Comparison of ENCODE assay signal across 25 mouse cellular contexts in genomic region chr5:76947758-76948157, GRCm38 (mm10). TPM values are rescaled to one million over a fixed set of nuclear protein-coding genes. Genes with fewer than 3 reads are reported as not detected.
DNase-seq lines count a peak whose midpoint lies in the region; ATAC-seq and TF ChIP-seq lines count a peak whose summit lies in the region.
"Had no signal": no experiment of that assay in that cellular context is flagged by ENCODE, and none has a peak within 500 bp of the region (broad histone marks: within the 10 kb centered on the region; RNA-seq: fewer than 3 reads in every experiment).

No protein-coding gene starts in this region.

- H3K4me1 ChIP-seq in heart, embryonic 12.5 days (replicated peaks) = peaks cover 51% of the 10 kb centered on the region
- peaks cover 10% of the 10 kb centered on the region for H3K4me1 ChIP-seq in heart, adult 2 months (ENCODE audit: control insufficient read depth, insufficient read depth, low read length)
- H3K4me1 ChIP-seq in liver, embryonic 12.5 days = peaks cover 53% of the 10 kb centered on the region
- peaks cover 46% of the 10 kb centered on the region for H3K4me1 ChIP-seq in liver, postnatal 0 days (ENCODE audit: insufficient read depth)
- peaks cover 32 to 43% of the 10 kb centered on the region in 2 experiments for H3K4me1 ChIP-seq in MEL (ENCODE audit: control insufficient read depth in 1 of 2, insufficient read depth in 2 of 2, low read length in 2 of 2)
- H3K4me1 ChIP-seq in liver, embryonic 14.5 days (replicated peaks; ENCODE audit: control insufficient read depth in 2 of 2, insufficient read depth in 2 of 2, low read length in 1 of 2) = peaks cover 8 to 16% of the 10 kb centered on the region in 2 experiments

- peaks cover 1% of the 10 kb centered on the region; the same call in 1 of the 2 replicates for H3K79me2 ChIP-seq in heart, adult 2 months (replicated peaks; ENCODE audit: control insufficient read depth, insufficient read depth, low read length)
- H3K79me2 ChIP-seq in MEL (ENCODE audit: control insufficient read depth, insufficient read depth, low read length, poor library complexity) = peaks cover 87% of the 10 kb centered on the region

- no peaks in the 10 kb centered on the region for H3K9me3 ChIP-seq in heart, embryonic 12.5 days (replicated peaks)
- no peaks in the 10 kb centered on the region for H3K9me3 ChIP-seq in liver, embryonic 12.5 days (replicated peaks)
- H3K9me3 ChIP-seq in liver, postnatal 0 days (ENCODE audit: low read length) = no peaks in the 10 kb centered on the region
- H3K9me3 ChIP-seq in MEL (replicated peaks; ENCODE audit: insufficient read depth, low read length) = no peaks in the 10 kb centered on the region
- no peaks in the 10 kb centered on the region for H3K9me3 ChIP-seq in liver, embryonic 14.5 days (ENCODE audit: control insufficient read depth, low read length)
- H3K9me3 ChIP-seq: embryonic facial prominence, embryonic 15.5 days; forebrain, embryonic 10.5 days; intestine, embryonic 15.5 days; limb, embryonic 10.5 days had no signal

- no peaks in the 10 kb centered on the region for H3K27me3 ChIP-seq in heart, embryonic 12.5 days (replicated peaks)
- no peaks in the 10 kb centered on the region for H3K27me3 ChIP-seq in heart, adult 2 months (ENCODE audit: control insufficient read depth, insufficient read depth, low read length)
- H3K27me3 ChIP-seq in liver, embryonic 12.5 days (replicated peaks) = no peaks in the 10 kb centered on the region
- H3K27me3 ChIP-seq in liver, postnatal 0 days (ENCODE audit: insufficient read depth, low read length) = no peaks in the 10 kb centered on the region
- no peaks in the 10 kb centered on the region for H3K27me3 ChIP-seq in MEL (ENCODE audit: control insufficient read depth in 1 of 2, insufficient read depth in 2 of 2, low read length in 2 of 2)
- H3K27me3 ChIP-seq in liver, embryonic 14.5 days (ENCODE audit: control insufficient read depth, insufficient read depth, low read length) = no peaks in the 10 kb centered on the region
- H3K27me3 ChIP-seq: embryonic facial prominence, embryonic 15.5 days; hindbrain, embryonic 13.5 days; intestine, embryonic 15.5 days had no signal

- peak overlapping the region; percentile 41 for H3K4me2 ChIP-seq in heart, embryonic 12.5 days
- H3K4me2 ChIP-seq in liver, embryonic 12.5 days = peak overlapping the region; percentile 27; the same call in 1 of the 2 replicates
- no peak overlapping the region for H3K4me2 ChIP-seq in liver, postnatal 0 days (ENCODE audit: low read depth, low read length)
- peak overlapping the region; percentile 15; the same call in 1 of the 2 replicates for H3K4me2 ChIP-seq in liver, embryonic 14.5 days (ENCODE audit: low read depth)
- H3K4me2 ChIP-seq: embryonic facial prominence, embryonic 15.5 days; hindbrain, embryonic 13.5 days; intestine, embryonic 15.5 days had no signal

- TF ChIP-seq EP300 in heart, adult 2 months (IDR thresholded peaks at IDR 0.05; ENCODE audit: insufficient read depth, low read depth, low read length) = no peak
- no peak for TF ChIP-seq EP300 in liver, postnatal 0 days (IDR thresholded peaks at IDR 0.05; ENCODE audit: low read depth)
- no peak for TF ChIP-seq EP300 in MEL (IDR thresholded peaks at IDR 0.05; ENCODE audit: low read depth in 1 of 2, low read length in 2 of 2)
- TF ChIP-seq EP300 in liver, embryonic 14.5 days (IDR thresholded peaks at IDR 0.05; ENCODE audit: low read depth) = no peak

- H3K4me3 ChIP-seq in heart, embryonic 12.5 days = no peak overlapping the region
- no peak overlapping the region for H3K4me3 ChIP-seq in heart, adult 2 months
- no peak overlapping the region for H3K4me3 ChIP-seq in liver, embryonic 12.5 days
- no peak overlapping the region for H3K4me3 ChIP-seq in liver, postnatal 0 days (ENCODE audit: low read depth, low read length)
- no peak overlapping the region for H3K4me3 ChIP-seq in MEL (ENCODE audit: control insufficient read depth in 1 of 2, insufficient read depth in 1 of 2, low read depth in 2 of 2, low read length in 2 of 2)
- no peak overlapping the region for H3K4me3 ChIP-seq in liver, embryonic 14.5 days (ENCODE audit: insufficient read depth in 1 of 2, low read depth in 2 of 2, low read length in 2 of 2)
- H3K4me3 ChIP-seq: embryonic facial prominence, embryonic 15.5 days; hindbrain, embryonic 13.5 days; intestine, embryonic 15.5 days; left cerebral cortex, adult 2 months; limb, embryonic 10.5 days had no signal

- DNase-seq in heart, adult 2 months = no peak
- DNase-seq in liver, postnatal 0 days = no peak
- DNase-seq in MEL (ENCODE audit: low read depth, low spot score) = no peak
- no peak for DNase-seq in liver, embryonic 14.5 days (ENCODE audit: low read depth in 3 of 3, low spot score in 3 of 3)
- DNase-seq in gastrocnemius, postnatal 4 days (ENCODE audit: low spot score in 2 of 2) = no peak
- DNase-seq: adrenal gland, postnatal 10 days; B cell, adult 2 months; cerebellum, adult 11 months; cerebellum, postnatal 14 days; embryo, embryonic 11 days; retina, postnatal 1 day; right cerebral cortex, postnatal 4 days had no signal

- peaks cover 6% of the 10 kb centered on the region; the same call in 1 of the 2 replicates for H3K36me3 ChIP-seq in heart, embryonic 12.5 days
- peaks cover 18% of the 10 kb centered on the region for H3K36me3 ChIP-seq in heart, adult 2 months (ENCODE audit: control insufficient read depth, insufficient read depth, low read length)
- peaks cover 40% of the 10 kb centered on the region for H3K36me3 ChIP-seq in liver, embryonic 12.5 days
- peaks cover 5% of the 10 kb centered on the region; the same call in 1 of the 2 replicates for H3K36me3 ChIP-seq in liver, postnatal 0 days (replicated peaks; ENCODE audit: insufficient read depth, low read length)
- peaks cover 27 to 65% of the 10 kb centered on the region in 2 experiments for H3K36me3 ChIP-seq in MEL (ENCODE audit: control insufficient read depth in 1 of 2, insufficient read depth in 2 of 2, low read length in 2 of 2)
- H3K36me3 ChIP-seq in liver, embryonic 14.5 days (replicated peaks; ENCODE audit: control insufficient read depth, insufficient read depth, low read depth) = peaks cover 16% of the 10 kb centered on the region
- H3K36me3 ChIP-seq: embryonic facial prominence, embryonic 15.5 days; hindbrain, embryonic 13.5 days; intestine, embryonic 15.5 days had no signal

- H3K27ac ChIP-seq in heart, embryonic 12.5 days (ENCODE audit: poor library complexity, severe bottlenecking) = peak overlapping the region; percentile 62
- H3K27ac ChIP-seq in heart, adult 2 months = no peak overlapping the region; the same call in 1 of the 2 replicates
- H3K27ac ChIP-seq in liver, embryonic 12.5 days = no peak overlapping the region
- no peak overlapping the region for H3K27ac ChIP-seq in liver, postnatal 0 days (ENCODE audit: low read depth)
- H3K27ac ChIP-seq in MEL (ENCODE audit: control insufficient read depth, low read depth, low read length) = no peak overlapping the region; the same call in 1 of the 2 replicates
- H3K27ac ChIP-seq in liver, embryonic 14.5 days = no peak overlapping the region
- H3K27ac ChIP-seq: embryonic facial prominence, embryonic 15.5 days; forebrain, embryonic 10.5 days; hindbrain, embryonic 13.5 days; intestine, embryonic 15.5 days; left cerebral cortex, adult 2 months; limb, embryonic 10.5 days had no signal

- H3K9ac ChIP-seq in heart, embryonic 12.5 days = no peak overlapping the region
- no peak overlapping the region for H3K9ac ChIP-seq in heart, adult 2 months (ENCODE audit: low read depth, low read length)
- no peak overlapping the region for H3K9ac ChIP-seq in liver, embryonic 12.5 days
- H3K9ac ChIP-seq in liver, postnatal 0 days (replicated peaks) = no peak overlapping the region
- H3K9ac ChIP-seq in MEL (ENCODE audit: control insufficient read depth, low read depth, low read length, poor library complexity, severe bottlenecking) = peak overlapping the region; percentile 9; the same call in 1 of the 2 replicates
- H3K9ac ChIP-seq in liver, embryonic 14.5 days (replicated peaks) = peak overlapping the region; percentile 13
- H3K9ac ChIP-seq: embryonic facial prominence, embryonic 15.5 days; hindbrain, embryonic 13.5 days; intestine, embryonic 15.5 days had no signal

- TF ChIP-seq CTCF in heart, adult 2 months (IDR thresholded peaks at IDR 0.05) = no peak
- TF ChIP-seq CTCF in liver, postnatal 0 days (IDR thresholded peaks at IDR 0.05; ENCODE audit: low read depth) = no peak
- no peak for TF ChIP-seq CTCF in MEL (IDR thresholded peaks at IDR 0.05 in 2 of 3, conservative IDR thresholded peaks at IDR 0.05 in 1 of 3; ENCODE audit: control insufficient read depth in 1 of 3, insufficient read depth in 1 of 3, low read depth in 2 of 3, low read length in 3 of 3, poor library complexity in 1 of 3, severe bottlenecking in 1 of 3)
- no peak for TF ChIP-seq CTCF in liver, embryonic 14.5 days (IDR thresholded peaks at IDR 0.05; ENCODE audit: low read depth)

- no peak for ATAC-seq in heart, embryonic 12.5 days (ENCODE audit: insufficient number of reproducible peaks, low FRiP score)
- ATAC-seq in liver, embryonic 12.5 days = no peak
- ATAC-seq in liver, postnatal 0 days = no peak
- no peak for ATAC-seq in liver, embryonic 14.5 days (ENCODE audit: insufficient read depth)
- ATAC-seq: intestine, embryonic 15.5 days; midbrain, embryonic 16.5 days had no signal

- no peak for TF ChIP-seq RAD21 in MEL (IDR thresholded peaks at IDR 0.05; ENCODE audit: low read depth, low read length)

- no peak for TF ChIP-seq POLR2A in heart, adult 2 months (IDR thresholded peaks at IDR 0.05; ENCODE audit: insufficient read depth, low read depth, low read length)
- no peak for TF ChIP-seq POLR2A in MEL (IDR thresholded peaks at IDR 0.05; ENCODE audit: control insufficient read depth in 1 of 2, insufficient read depth in 1 of 2, low read depth in 1 of 2, low read length in 2 of 2, poor library complexity in 1 of 2)

- intact Hi-C loops in heart, adult 2 months (cut with DNase I) = no loop called here

- 72% methylated on average over 4 of the region's 4 CpGs for WGBS in heart, embryonic 12.5 days
- WGBS in heart, adult 2 months = 77% methylated on average over 4 of the region's 4 CpGs
- WGBS in liver, embryonic 12.5 days (ENCODE audit: insufficient replicate concordance) = 93% methylated on average over 4 of the region's 4 CpGs
- 82% methylated on average over 4 of the region's 4 CpGs for WGBS in liver, postnatal 0 days (ENCODE audit: insufficient replicate concordance)
- 68% methylated on average over 4 of the region's 4 CpGs for WGBS in liver, embryonic 14.5 days (ENCODE audit: insufficient replicate concordance)

RNA-seq across cellular contexts. Expression of gene Paics, which starts 3.3 kb away (rescaled TPM):
- 243 and 251 TPM in 2 replicates for polyA plus RNA-seq in heart, embryonic 12.5 days (2016; fragmentation: Nextera tagmentation; extraction: Ambion mirVana)
- total RNA-seq in heart, adult 2 months (2021) = 100 to 1,000 TPM; 140 to 158 TPM
- polyA plus RNA-seq in heart, adult 2 months (2012; rRNA removed) = 78.3 and 124 TPM in 2 replicates
- 246 and 250 TPM in 2 replicates for polyA plus RNA-seq in liver, embryonic 12.5 days (2016; fragmentation: Nextera tagmentation; extraction: Ambion mirVana)
- 95.3 and 111 TPM in 2 replicates for polyA plus RNA-seq in liver, postnatal 0 days (2015; fragmentation: Nextera tagmentation; extraction: Ambion mirVana)
- 434 TPM in 2 replicates for total RNA-seq in MEL (2012; rRNA removed)
- polyA plus RNA-seq in MEL (2012; ENCODE audit: insufficient read depth in 1 of 2, insufficient read length in 2 of 2, low read depth in 1 of 2, low replicate concordance in 2 of 2, missing spikeins in 1 of 2) = 100 to 1,000 TPM; 222 to 266 TPM
- 51.6 and 78.7 TPM in 2 replicates for polyA plus RNA-seq in liver, embryonic 14.5 days (2012; rRNA removed)
- 172 and 185 TPM in 2 replicates for polyA plus RNA-seq in liver, embryonic 14.5 days (2014; fragmentation: Nextera tagmentation; extraction: Ambion mirVana)
- 100 to 1,000 TPM; 150 to 154 TPM for total RNA-seq in gastrocnemius, postnatal 4 days (2021)

RNA-seq across cellular contexts. Expression of gene Ppat, which starts 3.6 kb away (rescaled TPM):
- polyA plus RNA-seq in heart, embryonic 12.5 days (2016; fragmentation: Nextera tagmentation; extraction: Ambion mirVana) = 33.2 and 34.1 TPM in 2 replicates
- 10 to 100 TPM; 13.3 to 17.6 TPM for total RNA-seq in heart, adult 2 months (2021)
- polyA plus RNA-seq in heart, adult 2 months (2012; rRNA removed) = 5.5 and 9.9 TPM in 2 replicates
- polyA plus RNA-seq in liver, embryonic 12.5 days (2016; fragmentation: Nextera tagmentation; extraction: Ambion mirVana) = 49.0 and 49.2 TPM in 2 replicates
- 14.9 and 17.6 TPM in 2 replicates for polyA plus RNA-seq in liver, postnatal 0 days (2015; fragmentation: Nextera tagmentation; extraction: Ambion mirVana)
- total RNA-seq in MEL (2012; rRNA removed) = 153 and 180 TPM in 2 replicates
- 100 to 1,000 TPM; 103 to 110 TPM for polyA plus RNA-seq in MEL (2012; ENCODE audit: insufficient read depth in 1 of 2, insufficient read length in 2 of 2, low read depth in 1 of 2, low replicate concordance in 2 of 2, missing spikeins in 1 of 2)
- polyA plus RNA-seq in liver, embryonic 14.5 days (2012; rRNA removed) = 9.7 and 15.3 TPM in 2 replicates
- polyA plus RNA-seq in liver, embryonic 14.5 days (2014; fragmentation: Nextera tagmentation; extraction: Ambion mirVana) = 29.2 and 32.6 TPM in 2 replicates
- total RNA-seq in gastrocnemius, postnatal 4 days (2021) = 10 to 100 TPM; 35.6 to 39.2 TPM

RNA-seq across cellular contexts. Expression of gene Srp72, which starts 26.7 kb away (rescaled TPM):
- polyA plus RNA-seq in heart, embryonic 12.5 days (2016; fragmentation: Nextera tagmentation; extraction: Ambion mirVana) = 42.3 and 45.1 TPM in 2 replicates
- total RNA-seq in heart, adult 2 months (2021) = 10 to 100 TPM; 51.5 to 56.2 TPM
- polyA plus RNA-seq in heart, adult 2 months (2012; rRNA removed) = 16.3 and 37.5 TPM in 2 replicates
- polyA plus RNA-seq in liver, embryonic 12.5 days (2016; fragmentation: Nextera tagmentation; extraction: Ambion mirVana) = 58.9 and 61.9 TPM in 2 replicates
- polyA plus RNA-seq in liver, postnatal 0 days (2015; fragmentation: Nextera tagmentation; extraction: Ambion mirVana) = 34.4 TPM in 2 replicates
- total RNA-seq in MEL (2012; rRNA removed) = 76.7 and 87.1 TPM in 2 replicates
- polyA plus RNA-seq in MEL (2012; ENCODE audit: insufficient read depth in 1 of 2, insufficient read length in 2 of 2, low read depth in 1 of 2, low replicate concordance in 2 of 2, missing spikeins in 1 of 2) = 100 to 1,000 TPM; 140 to 231 TPM
- polyA plus RNA-seq in liver, embryonic 14.5 days (2012; rRNA removed) = 23.7 and 32.3 TPM in 2 replicates
- 44.8 and 45.5 TPM in 2 replicates for polyA plus RNA-seq in liver, embryonic 14.5 days (2014; fragmentation: Nextera tagmentation; extraction: Ambion mirVana)
- total RNA-seq in gastrocnemius, postnatal 4 days (2021) = 10 to 100 TPM; 84.2 to 86.6 TPM

RNA-seq across cellular contexts. Expression of gene Aasdh, which starts 42.4 kb away (rescaled TPM):
- polyA plus RNA-seq in heart, embryonic 12.5 days (2016; fragmentation: Nextera tagmentation; extraction: Ambion mirVana) = 16.4 and 17.8 TPM in 2 replicates
- 10 to 100 TPM; 12.7 to 16.2 TPM for total RNA-seq in heart, adult 2 months (2021)
- polyA plus RNA-seq in heart, adult 2 months (2012; rRNA removed) = 19.9 and 31.8 TPM in 2 replicates
- 12.5 and 13.0 TPM in 2 replicates for polyA plus RNA-seq in liver, embryonic 12.5 days (2016; fragmentation: Nextera tagmentation; extraction: Ambion mirVana)
- polyA plus RNA-seq in liver, postnatal 0 days (2015; fragmentation: Nextera tagmentation; extraction: Ambion mirVana) = 5.1 and 5.3 TPM in 2 replicates
- total RNA-seq in MEL (2012; rRNA removed) = 23.4 and 26.5 TPM in 2 replicates
- polyA plus RNA-seq in MEL (2012; ENCODE audit: insufficient read depth in 1 of 2, insufficient read length in 2 of 2, low read depth in 1 of 2, low replicate concordance in 2 of 2, missing spikeins in 1 of 2) = 10 to 100 TPM in 1 of 2 experiments, not detected in 1; 20.7 TPM
- polyA plus RNA-seq in liver, embryonic 14.5 days (2012; rRNA removed) = 4.4 and 6.7 TPM in 2 replicates
- polyA plus RNA-seq in liver, embryonic 14.5 days (2014; fragmentation: Nextera tagmentation; extraction: Ambion mirVana) = 5.2 and 5.3 TPM in 2 replicates
- 10 to 100 TPM; 12.4 to 16.0 TPM for total RNA-seq in gastrocnemius, postnatal 4 days (2021)

RNA-seq across cellular contexts. Expression of gene Arl9, which starts 56.1 kb away (rescaled TPM):
- not detected in 2 replicates for polyA plus RNA-seq in heart, embryonic 12.5 days (2016; fragmentation: Nextera tagmentation; extraction: Ambion mirVana)
- total RNA-seq in heart, adult 2 months (2021) = not detected
- not detected in 2 replicates for polyA plus RNA-seq in heart, adult 2 months (2012; rRNA removed)
- polyA plus RNA-seq in liver, embryonic 12.5 days (2016; fragmentation: Nextera tagmentation; extraction: Ambion mirVana) = not detected in 2 replicates
- polyA plus RNA-seq in liver, postnatal 0 days (2015; fragmentation: Nextera tagmentation; extraction: Ambion mirVana) = 0.22 TPM in 2 replicates
- 0.85 and 1.7 TPM in 2 replicates for total RNA-seq in MEL (2012; rRNA removed)
- 1 to 10 TPM in 1 of 2 experiments, not detected in 1; 1.6 TPM for polyA plus RNA-seq in MEL (2012; ENCODE audit: insufficient read depth in 1 of 2, insufficient read length in 2 of 2, low read depth in 1 of 2, low replicate concordance in 2 of 2, missing spikeins in 1 of 2)
- polyA plus RNA-seq in liver, embryonic 14.5 days (2012; rRNA removed) = 0.38 and 0.40 TPM in 2 replicates
- not detected in 2 replicates for polyA plus RNA-seq in liver, embryonic 14.5 days (2014; fragmentation: Nextera tagmentation; extraction: Ambion mirVana)
- not detected for total RNA-seq in gastrocnemius, postnatal 4 days (2021)
- total RNA-seq: ES-E14; gastrocnemius, adult 8-10 months; left cerebral cortex, adult 2 months; megakaryocyte-erythroid progenitor cell, adult 5-6 weeks had no signal
- polyA plus RNA-seq: embryonic facial prominence, embryonic 15.5 days; forebrain, embryonic 10.5 days; kidney, postnatal 0 days; limb, embryonic 10.5 days; midbrain, embryonic 16.5 days had no signal

Comparison
In these comparisons a context has a peak if more than half of its experiments do, and no peak if none do; other contexts are left out.
1. H3K9ac ChIP-seq: peak in MEL (single experiment) and liver, embryonic 14.5 days (single experiment); none in heart, embryonic 12.5 days (single experiment), heart, adult 2 months (single experiment), liver, embryonic 12.5 days (single experiment) and liver, postnatal 0 days (single experiment).